Mouse (Mus musculus) heart, postnatal 0 days (tissue): ENCODE results near the gene Rapgef1.

Experiments used
- CTCF ChIP-seq: IDR thresholded peaks from 2 replicates; pipeline ENCODE4 v1.5.1; 2016; ENCODE audit warnings: antibody characterized with exemption, control low read depth, low read depth
- EP300 ChIP-seq: IDR thresholded peaks from 2 replicates; pipeline ENCODE4 v1.6.1; 2016; ENCODE audit warnings: antibody characterized with exemption, low read depth

DNA sequence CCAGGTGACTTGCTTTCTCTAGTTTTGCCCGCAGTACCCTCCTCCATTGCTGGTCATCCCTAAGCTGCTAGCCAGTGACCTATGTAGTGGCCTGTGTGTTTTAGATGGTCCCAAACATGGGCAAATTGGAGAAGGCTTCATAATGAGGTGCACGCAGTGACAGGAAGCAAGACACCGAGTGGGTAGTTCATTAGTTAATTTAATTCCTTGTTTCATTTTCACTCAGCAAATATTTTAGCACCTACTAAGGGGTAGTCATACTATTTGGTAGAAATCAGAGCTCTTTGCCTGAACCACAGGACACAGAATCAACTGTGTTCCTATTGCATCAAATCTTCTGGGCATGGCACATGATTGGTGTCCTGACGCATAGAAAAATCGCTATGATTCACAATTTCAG is 35.9 kb downstream of the Rapgef1 start:
- TF ChIP-seq CTCF (no peak), EP300 (no peak)
